Mouse (Mus musculus) left cerebral cortex, postnatal 36 days (tissue): ENCODE results near the gene Prdm8. TPM values are rescaled to one million over a fixed set of nuclear protein-coding genes. Genes with fewer than 3 reads are reported as not detected.
A peak's percentile ranks its signal among the peaks of the same experiment; 100 is the strongest.

Source experiments
- DNase-seq, 2 experiments: peaks; one replicate each; pipeline ENCODE4 v3.0.0; 2021 to 2022; ENCODE audit warnings: low spot score in 2 of 2, mixed read lengths in 1 of 2
- intact Hi-C: fragments of 180-260 bp; cut with DNase I; formaldehyde crosslinking; loops from one replicate; pipeline ENCODE4 v1.15.1; 2025
- total RNA-seq, 2 experiments: library from RNA; stranded (reverse); gene quantifications; 2 replicates each; pipeline ENCODE4 v1.2.3; 2021

Prdm8 gene
- 10 to 100 TPM; 34.4 to 35.6 TPM for total RNA-seq

DNA sequence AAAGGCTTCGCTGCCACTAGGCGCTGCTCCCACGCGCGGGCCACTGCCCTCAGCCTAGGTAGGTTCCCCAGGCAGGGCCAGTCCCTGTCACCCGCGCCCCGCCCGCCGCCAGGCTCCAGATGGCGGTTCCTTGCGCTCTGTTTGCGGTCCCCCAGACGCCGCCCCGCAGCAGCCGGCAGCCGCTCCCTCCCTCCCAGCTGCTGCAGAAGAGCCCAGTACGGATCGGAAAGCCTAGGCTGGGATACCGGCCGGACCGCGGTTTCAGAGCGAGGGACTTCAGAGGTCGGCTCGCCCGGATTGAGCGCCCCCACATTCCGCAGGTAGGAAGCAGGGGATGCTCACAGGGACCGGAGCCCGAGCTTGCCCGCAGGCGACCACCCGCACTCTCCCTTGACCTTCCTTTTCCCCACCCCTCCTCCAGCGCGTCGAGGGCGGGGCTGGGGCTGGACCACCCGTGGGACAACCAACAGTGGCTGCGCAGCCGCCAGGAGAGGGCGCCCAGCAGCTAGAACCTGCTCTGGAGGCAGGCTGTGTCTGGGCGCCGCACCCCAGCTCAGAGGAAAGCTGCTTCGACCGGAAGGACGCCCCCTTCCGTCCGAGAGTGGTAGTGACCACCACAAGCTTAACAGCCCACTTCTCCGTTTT, at the start of gene Prdm8:
Gene Prdm8 (plus strand): TSS at position 19 of the 645 bp plus-strand sequence.
- intact Hi-C loops: loop anchor here (5.0 to 10.0 kb wide), 3 partner anchors 135 to 1040 kb away; partner anchors contain the start of gene Antxr2

DNA sequence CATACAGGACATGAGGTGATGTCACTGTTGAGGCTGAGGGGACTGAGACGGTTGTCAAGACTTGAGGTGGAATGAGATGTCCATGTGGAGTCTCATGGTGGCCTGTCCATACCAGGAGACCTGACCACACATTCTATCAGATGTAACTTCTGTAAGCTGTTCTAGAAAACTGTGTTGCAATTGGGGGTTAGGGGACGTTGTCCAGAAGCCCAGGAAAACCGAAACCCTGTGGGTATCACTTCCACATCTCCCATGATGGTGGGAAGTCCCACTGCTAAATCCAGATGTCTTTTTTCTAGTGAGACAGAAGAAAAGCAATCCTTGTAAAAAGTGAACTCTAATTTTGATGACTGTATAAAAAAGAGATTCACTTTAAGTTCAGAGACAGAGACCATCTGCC, 39.9 kb upstream of the Prdm8 start:
- DNase-seq: no peak
- intact Hi-C loops: no loop called here

More for the DNA sequence above, at the start of gene Prdm8:
- peak; percentile 80 to 83 for DNase-seq

DNA sequence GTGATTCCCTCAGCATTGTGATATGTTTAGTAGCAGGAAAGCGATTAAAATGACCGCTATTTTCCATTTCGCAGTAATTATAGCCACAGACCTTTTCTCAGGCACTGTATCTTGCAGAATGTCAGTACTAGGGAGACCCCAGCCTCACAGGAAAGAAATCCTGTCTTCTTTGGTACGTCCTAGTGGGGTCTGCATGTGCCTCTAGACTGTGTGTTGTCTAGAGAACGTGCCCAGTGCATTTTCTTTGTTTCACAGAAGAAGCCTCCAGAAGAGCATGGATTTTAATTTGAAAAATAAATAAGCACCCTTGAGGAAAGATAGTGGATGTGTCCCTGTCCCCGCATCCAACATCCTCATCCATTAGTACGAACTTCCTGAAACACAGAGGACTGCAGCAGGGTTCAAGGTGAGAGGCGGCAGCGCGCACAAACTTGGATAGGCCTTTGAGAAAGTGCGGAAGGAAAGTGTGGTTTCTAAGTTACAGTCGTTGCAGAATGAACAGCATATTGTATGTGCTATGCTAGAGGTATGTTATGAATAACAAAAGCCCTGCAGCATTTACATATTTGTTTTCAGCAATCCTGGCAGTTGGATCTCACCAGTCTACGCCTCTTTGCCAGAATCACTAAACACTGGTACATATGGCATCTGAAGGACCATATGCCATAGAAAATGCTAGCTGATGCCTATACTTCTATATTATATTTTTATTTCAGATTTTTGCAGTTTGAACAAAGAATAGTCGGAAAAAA, 28.3 kb upstream of the Prdm8 start:
- intact Hi-C loops: no loop called here
- DNase-seq: no peak

DNA sequence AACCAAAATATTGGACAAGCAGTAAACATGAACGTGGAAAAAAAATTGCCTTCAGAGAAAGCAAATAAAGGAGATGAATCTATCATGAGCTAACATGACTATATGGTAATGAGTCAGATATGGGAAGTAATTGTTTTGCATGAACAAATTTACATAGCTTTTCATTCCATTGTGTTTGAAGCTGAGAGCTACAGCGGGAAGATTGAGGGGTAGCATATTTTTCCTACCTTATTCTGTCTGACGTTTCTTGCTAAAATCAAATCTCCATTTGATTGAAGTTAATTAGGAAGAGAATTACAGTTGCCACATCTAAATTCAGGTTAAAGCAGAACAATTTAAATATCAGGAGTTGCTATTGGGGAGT, 27.7 kb upstream of the Prdm8 start:
- DNase-seq: no peak
- intact Hi-C loops: no loop called here

DNA sequence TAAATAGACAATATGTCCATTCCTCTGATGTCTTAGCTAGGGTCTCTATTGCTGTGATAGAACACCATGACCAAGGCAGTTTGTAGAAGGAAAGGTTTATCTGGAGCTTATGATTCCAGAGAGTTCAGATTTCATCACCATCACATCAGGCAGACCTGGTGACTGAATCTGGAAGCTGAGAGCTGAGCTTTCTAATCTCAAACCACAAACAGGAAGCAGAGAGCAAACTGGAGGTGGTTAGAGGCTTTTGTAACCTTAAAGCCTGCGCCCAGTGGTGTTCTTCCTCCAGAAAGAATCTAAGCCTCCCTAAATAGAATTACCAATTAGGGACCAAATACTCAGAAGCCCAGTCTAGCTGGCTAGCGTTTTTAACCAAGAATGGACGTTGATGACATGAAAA, 20.1 kb upstream of the Prdm8 start:
- intact Hi-C loops: no loop called here
- no peak for DNase-seq

GRCm38 (mm10) chr5:98166116-98166515, 882 bp upstream of the Prdm8 start:
- intact Hi-C loops: loop anchor here (5.0 to 10.0 kb wide), 3 partner anchors 134 to 1039 kb away; partner anchors contain the start of gene Antxr2
- DNase-seq: no peak

DNA sequence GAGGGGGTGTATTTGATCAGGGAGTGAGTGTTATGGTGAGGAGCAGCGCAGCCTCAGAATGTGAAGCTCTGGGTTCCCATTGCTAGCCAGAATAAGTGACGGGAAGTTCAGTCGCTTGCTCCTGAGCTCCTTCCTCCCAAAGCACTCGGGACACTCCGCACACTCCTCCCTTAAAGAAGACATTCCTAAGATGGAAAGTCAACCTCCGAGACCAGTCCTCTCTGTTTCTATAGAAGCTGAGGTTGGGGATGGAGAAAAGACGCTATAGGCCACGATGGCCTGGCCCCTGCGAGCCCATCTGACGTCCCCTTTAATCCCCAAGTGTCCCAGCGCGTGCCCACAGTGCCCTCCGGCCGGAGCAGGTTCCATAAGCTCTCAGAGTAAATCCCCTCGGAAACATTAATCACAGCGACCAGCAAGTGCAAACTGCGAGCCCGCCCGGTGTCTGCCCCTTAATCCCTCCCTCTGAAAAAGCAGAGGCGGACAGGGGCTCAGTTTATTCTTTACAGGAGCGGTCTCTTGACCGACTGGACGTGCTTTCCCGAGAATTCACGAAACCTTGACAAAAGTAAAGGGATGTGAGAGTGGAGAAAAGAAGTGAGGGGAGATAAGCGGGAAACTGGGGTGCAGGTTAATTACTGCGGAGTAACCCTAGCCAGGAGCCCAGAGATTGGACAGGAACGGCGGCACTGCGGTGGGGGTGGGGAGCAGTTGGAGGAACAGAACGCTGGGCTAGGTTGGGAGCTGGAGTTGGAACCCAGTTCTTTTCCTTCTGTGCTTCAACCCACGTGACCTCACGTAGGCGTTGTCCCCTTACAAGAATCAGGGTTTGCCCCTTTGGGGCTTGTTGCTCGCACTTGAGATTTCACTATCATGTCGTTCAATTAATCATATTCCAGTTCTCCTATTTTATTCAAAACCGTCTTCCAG, 1.6 kb downstream of the Prdm8 start:
- no peak for DNase-seq

GRCm38 (mm10) chr5:98169376-98170351, 2.7 kb downstream of the Prdm8 start:
- intact Hi-C loops: loop anchor here (5.0 to 10.0 kb wide), 3 partner anchors 137 to 1042 kb away; partner anchors contain the start of gene Antxr2
- no peak for DNase-seq

More for the DNA sequence above, 1.6 kb downstream of the Prdm8 start:
- intact Hi-C loops: loop anchor here (5.0 to 10.0 kb wide), 3 partner anchors 136 to 1041 kb away; partner anchors contain the start of gene Antxr2

- no peak for DNase-seq
- intact Hi-C loops: no loop called here
These were observed 4.7 kb downstream of the Prdm8 start for GRCm38 (mm10) chr5:98171651-98172230.

DNA sequence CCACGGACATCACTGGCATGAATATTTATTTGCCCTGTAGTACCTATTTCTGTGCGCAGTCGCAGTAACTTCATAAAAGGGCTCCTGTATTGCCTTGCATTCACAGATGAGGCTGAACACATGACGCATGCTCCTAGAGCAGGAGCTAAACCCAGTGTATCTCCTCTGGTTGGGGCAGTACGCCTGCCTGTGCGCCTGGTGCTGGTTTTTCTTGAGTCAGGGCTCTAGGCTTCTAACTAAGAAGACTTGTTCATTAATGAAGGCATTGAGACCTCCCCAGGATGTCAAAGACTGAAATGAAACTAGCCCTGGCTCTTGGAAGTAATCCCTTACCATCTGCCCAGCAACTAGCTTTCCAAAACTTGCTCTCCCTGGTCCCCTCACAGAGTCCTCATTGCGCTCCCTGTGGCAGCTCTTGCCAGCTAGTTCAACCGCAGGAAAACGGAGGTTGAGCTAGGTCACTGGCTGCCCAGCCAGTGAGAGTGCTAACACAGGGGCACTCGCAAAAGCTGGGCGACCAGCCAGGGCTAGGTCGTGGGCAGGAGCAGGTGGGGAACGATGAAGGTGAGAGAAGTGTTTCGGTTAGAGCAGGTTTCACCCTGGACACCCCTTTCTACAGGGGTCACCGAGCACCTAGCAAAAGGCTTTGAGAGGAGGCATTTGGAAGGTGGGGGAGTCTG, 5.6 kb downstream of the Prdm8 start:
- no peak for DNase-seq
- intact Hi-C loops: no loop called here

DNA sequence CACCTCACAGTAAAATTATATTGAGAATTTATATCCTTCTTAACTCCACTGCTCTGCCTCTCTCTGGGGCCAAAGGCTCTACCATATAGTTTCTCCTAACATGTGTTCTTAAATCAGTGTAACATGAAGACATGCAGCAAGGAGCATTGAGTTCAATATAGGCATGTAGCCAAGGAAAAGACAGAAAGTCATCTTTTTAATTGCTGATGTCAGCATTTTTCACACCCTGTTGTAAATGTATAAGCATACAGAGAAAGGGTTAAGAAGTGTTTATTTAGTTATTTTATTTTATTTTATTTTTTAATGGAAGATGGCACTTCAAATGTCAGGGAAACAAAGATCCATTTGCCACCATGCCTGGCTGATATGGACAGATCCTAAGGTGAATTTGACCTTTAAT, 6.7 kb downstream of the Prdm8 start:
- intact Hi-C loops: no loop called here
- DNase-seq: no peak

DNA sequence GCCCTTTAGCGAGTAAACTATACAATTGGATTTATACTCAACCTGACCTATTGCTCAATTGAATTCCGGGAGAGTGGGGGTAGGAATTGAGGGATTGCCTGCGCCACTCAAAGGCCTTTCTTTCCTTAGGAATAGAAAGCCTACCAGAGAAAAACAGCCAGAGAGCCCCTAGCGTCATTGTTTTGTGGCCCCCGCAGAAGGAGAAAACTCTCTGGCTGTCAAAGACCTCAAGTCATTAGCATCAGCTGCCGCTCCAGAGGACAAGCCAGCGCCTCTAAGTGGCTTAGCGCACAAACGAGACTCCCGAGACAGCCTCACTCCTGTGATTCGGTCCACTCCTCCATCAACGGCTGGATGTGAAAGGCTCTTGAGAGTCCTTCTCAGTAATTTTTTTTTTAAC, 12.6 kb downstream of the Prdm8 start:
- DNase-seq: no peak
- intact Hi-C loops: loop anchor here (10.0 kb wide), 2 partner anchors 245 to 535 kb away; no protein-coding TSS in a partner anchor

- intact Hi-C loops: loop anchor here (10.0 kb wide), 2 partner anchors 246 to 536 kb away; no protein-coding TSS in a partner anchor
- peak; percentile 76 to 77 for DNase-seq
These were observed 13.5 kb downstream of the Prdm8 start for GRCm38 (mm10) chr5:98180461-98180887.

DNA sequence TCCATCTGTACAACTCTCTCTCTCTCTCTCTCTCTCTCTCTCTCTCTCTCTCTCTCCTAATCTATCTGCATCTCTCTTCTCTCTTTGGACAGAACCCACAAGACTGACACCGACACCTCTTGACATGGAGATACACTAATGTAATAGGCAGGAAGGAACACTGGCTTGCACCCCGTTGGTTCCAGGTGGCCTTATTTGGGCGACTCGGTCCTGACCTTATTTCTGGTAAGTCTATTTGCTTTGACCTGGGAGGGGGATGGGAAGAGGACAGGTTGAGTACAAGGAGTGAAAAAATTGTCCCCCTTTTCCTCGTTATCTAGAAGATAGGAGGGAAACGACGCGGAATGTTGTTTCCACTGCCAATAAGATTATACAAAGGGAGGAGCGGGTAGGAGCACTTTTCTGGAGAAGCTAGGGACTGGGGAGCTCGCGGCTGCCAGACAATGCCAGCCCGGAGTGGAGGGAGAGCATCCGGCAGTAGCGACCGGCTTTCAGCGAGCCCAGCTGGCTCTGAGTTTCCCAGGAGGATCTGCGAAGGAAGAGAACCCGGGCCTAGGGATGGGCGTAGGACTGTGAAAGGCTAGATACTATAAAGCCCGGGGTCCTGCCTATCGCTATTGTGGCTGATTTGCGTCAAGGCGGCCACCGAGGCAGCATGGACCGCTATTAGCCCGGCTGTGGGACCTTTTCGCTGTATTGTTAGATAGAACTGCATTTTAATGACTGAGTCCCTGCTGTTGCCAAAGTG, 14.1 kb downstream of the Prdm8 start:
- intact Hi-C loops: loop anchor here (10.0 kb wide), 2 partner anchors 246 to 536 kb away; no protein-coding TSS in a partner anchor
- peak; percentile 35 to 38 for DNase-seq

- intact Hi-C loops: loop anchor here (10.0 kb wide), 2 partner anchors 247 to 537 kb away; no protein-coding TSS in a partner anchor
- DNase-seq: no peak
These were observed 14.9 kb downstream of the Prdm8 start for GRCm38 (mm10) chr5:98181686-98182602.

DNA sequence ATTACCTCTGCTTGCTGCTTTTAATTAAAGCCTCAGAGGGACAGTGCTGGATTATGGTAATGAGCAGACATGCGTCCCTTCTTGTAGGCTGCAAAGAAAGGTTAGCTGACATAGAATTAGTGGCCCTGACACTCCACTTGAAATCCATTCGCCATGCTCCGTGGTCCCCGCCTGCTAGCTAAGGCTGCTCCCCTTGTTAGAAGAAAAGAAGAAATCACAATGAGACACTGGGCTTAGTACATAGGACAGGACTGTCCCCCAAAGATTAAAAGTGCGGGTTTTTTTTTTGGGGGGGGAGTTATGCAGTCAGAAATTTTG, 15.6 kb downstream of the Prdm8 start:
- no peak for DNase-seq
- intact Hi-C loops: loop anchor here (10.0 kb wide), 2 partner anchors 248 to 538 kb away; no protein-coding TSS in a partner anchor
